Mouse (Mus musculus) kidney, embryonic 16.5 days (tissue): Measurements from ENCODE around the gene Gm10521. TPM values are rescaled to one million over a fixed set of nuclear protein-coding genes. Genes with fewer than 3 reads are reported as not detected.

Experiments
- ATAC-seq: fragments of 200-750 bp; cut with Nextera tagmentation; 2 replicates; pipeline ENCODE4 v1.8.0; 2017; ENCODE audit warnings: moderate TSS enrichment; ENCODE audit not compliant: low FRiP score, low TSS enrichment
- H3K27ac ChIP-seq: fragments of 300-500 bp; sonication (generic); 2 replicates; pipeline ENCODE4 v1.5.1; 2014; ENCODE audit warnings: low read length
- H3K27me3 ChIP-seq: fragments of 300-500 bp; sonication (generic); 2 replicates; pipeline ENCODE4 v1.6.1; 2014; ENCODE audit warnings: low read length, control low read depth, mixed read lengths; ENCODE audit not compliant: insufficient read depth
- H3K36me3 ChIP-seq: fragments of 300-500 bp; sonication (generic); 2 replicates; pipeline ENCODE4 v1.6.1; 2014; ENCODE audit warnings: low read length, control low read depth, mixed read lengths; ENCODE audit not compliant: insufficient read depth
- H3K4me1 ChIP-seq: fragments of 300-500 bp; sonication (generic); 2 replicates; pipeline ENCODE4 v1.6.1; 2014; ENCODE audit warnings: low read length, control low read depth, mixed read lengths; ENCODE audit not compliant: insufficient read depth
- H3K4me2 ChIP-seq: fragments of 300-500 bp; sonication (generic); replicated peaks from 2 replicates; pipeline ENCODE4 v1.6.1; 2014; ENCODE audit warnings: low read depth, low read length
- H3K4me3 ChIP-seq: fragments of 300-500 bp; sonication (generic); 2 replicates; pipeline ENCODE4 v1.5.1; 2014; ENCODE audit warnings: mild to moderate bottlenecking, low read length
- H3K9ac ChIP-seq: fragments of 300-500 bp; sonication (generic); replicated peaks from 2 replicates; pipeline ENCODE4 v1.6.1; 2014; ENCODE audit warnings: low read length
- H3K9me3 ChIP-seq: fragments of 300-500 bp; sonication (generic); 2 replicates; pipeline ENCODE4 v1.6.1; 2016; ENCODE audit warnings: low read length, control low read depth
- WGBS: fragments of 180-500 bp; shearing (Covaris S2); extraction: QIAGEN DNeasy Blood & Tissue Kit; methylation state at CpG from one replicate; pipeline ENCODE4 v1.1.7; 2014; 5-methylcytosine and 5-hydroxymethylcytosine counted together
- polyA plus RNA-seq: library from polyadenylated mRNA; unstranded; fragments of >200 nt; fragmentation: Nextera tagmentation; extraction: Ambion mirVana; gene quantifications from 2 replicates; pipeline ENCODE4 v1.2.1, GENCODE M21; 2015

Gm10521 gene
- polyA plus RNA-seq, 1 experiment from 2014 or later, result not detected

DNA sequence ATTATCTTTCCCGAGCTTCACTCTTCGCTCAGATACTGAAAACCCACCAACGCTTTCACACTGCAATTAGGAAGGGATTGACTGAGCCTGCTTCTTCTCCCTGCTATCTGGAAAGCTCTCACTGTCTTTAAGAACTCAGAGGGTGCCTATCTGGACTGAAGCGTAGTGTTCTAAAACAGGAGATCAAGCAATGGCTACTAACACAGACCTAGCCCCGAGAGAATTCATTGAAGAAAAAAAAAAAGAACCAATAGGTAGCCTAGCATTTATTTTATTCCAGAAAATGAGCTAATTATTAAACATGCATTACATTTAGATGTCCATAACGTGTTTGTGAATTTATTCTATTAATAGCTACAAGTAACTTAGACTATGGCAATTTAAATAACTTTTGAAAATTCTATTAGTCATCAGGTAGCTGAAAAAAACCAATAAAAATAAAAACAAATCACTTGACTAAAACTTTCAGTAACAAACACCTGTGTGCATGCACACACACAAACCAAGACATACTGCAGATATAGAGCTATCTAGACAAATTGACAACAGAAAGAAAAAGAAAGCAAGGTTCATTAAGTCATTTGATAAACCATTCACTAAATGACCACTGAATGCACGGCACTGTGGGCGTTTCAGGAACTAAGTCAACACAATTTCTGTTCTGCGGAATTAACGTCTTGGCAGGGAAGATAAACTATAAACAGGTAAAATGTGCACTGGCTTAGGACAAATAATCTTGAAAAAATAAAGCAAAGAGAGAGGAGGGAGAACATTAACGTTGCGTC lies 22.9 kb downstream of the Gm10521 start:
- H3K4me3 ChIP-seq, result no peak overlapping the region
- no peaks in the 10 kb centered on the region for H3K27me3 ChIP-seq
- no peak overlapping the region for H3K4me2 ChIP-seq
- H3K9me3 ChIP-seq, result no peaks in the 10 kb centered on the region
- H3K27ac ChIP-seq, result no peak overlapping the region
- H3K36me3 ChIP-seq, result no peaks in the 10 kb centered on the region
- no peaks in the 10 kb centered on the region for H3K4me1 ChIP-seq
- ATAC-seq, result no peak
- WGBS, result 80% methylated on average over 12 of the region's 12 CpGs
- H3K9ac ChIP-seq, result no peak overlapping the region

DNA sequence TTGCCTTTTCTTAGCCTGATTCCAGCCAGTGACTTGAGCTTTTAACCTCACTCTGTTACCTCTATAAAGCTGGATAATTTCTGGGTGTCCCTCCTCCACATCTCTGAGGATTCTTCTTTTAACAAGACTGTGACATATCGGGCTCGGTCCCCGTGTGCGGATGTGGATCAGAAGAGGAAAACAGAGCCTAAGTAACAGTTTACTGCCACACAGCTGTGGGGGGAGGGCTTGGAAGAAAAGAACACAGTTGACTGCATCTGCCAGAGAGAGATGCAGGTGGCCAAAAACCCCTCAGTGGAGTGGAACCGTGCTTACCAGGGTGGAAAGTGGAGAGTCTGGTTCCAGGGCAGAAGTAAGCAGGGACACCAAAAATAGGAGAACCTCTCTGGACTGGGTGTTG lies 23.7 kb downstream of the Gm10521 start:
- Histone ChIP-seq H3K9me3 (no peaks in the 10 kb centered on the region), H3K4me2 (no peak overlapping the region), H3K9ac (no peak overlapping the region), H3K4me3 (no peak overlapping the region), H3K36me3 (no peaks in the 10 kb centered on the region), H3K27ac (no peak overlapping the region), H3K27me3 (no peaks in the 10 kb centered on the region), H3K4me1 (no peaks in the 10 kb centered on the region)
- ATAC-seq, result peak; percentile 65; the same call in 1 of the 2 replicates
- 33% methylated on average over 5 of the region's 5 CpGs for WGBS

DNA sequence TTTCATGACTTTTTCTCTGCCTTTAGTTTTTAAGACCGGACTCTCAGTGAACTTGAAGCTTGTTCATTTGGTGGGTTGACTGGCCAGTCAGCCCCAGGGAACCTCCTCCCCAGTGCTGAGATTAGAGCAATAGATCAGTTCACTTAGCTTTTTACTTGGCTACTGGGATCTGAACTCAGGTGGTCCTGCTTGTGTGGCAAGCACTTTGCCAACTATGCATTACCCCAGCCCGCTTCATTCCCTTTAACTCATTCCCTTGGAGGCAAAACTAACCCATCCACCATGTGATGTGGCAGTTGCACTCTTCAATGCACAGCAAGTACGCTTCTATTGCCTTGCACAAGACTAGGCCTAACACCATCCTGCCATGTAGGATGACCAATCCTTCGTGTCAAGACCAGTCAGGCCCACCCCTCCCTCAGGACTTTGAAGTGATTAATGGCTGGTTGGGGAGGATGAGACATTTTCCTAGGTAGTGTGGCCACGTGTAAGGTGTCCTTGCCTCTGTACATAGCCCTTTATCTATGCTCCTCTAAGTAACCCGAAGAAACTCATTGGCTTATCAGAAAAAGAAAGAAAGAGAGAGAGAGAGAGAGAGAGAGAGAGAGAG lies 24.5 kb downstream of the Gm10521 start:
- Histone ChIP-seq H3K9me3 (no peaks in the 10 kb centered on the region), H3K36me3 (no peaks in the 10 kb centered on the region), H3K4me3 (no peak overlapping the region), H3K4me1 (no peaks in the 10 kb centered on the region), H3K4me2 (no peak overlapping the region), H3K27me3 (no peaks in the 10 kb centered on the region), H3K9ac (no peak overlapping the region), H3K27ac (no peak overlapping the region)
- 72% methylated on average over 6 of the region's 6 CpGs for WGBS
- ATAC-seq, result no peak

DNA sequence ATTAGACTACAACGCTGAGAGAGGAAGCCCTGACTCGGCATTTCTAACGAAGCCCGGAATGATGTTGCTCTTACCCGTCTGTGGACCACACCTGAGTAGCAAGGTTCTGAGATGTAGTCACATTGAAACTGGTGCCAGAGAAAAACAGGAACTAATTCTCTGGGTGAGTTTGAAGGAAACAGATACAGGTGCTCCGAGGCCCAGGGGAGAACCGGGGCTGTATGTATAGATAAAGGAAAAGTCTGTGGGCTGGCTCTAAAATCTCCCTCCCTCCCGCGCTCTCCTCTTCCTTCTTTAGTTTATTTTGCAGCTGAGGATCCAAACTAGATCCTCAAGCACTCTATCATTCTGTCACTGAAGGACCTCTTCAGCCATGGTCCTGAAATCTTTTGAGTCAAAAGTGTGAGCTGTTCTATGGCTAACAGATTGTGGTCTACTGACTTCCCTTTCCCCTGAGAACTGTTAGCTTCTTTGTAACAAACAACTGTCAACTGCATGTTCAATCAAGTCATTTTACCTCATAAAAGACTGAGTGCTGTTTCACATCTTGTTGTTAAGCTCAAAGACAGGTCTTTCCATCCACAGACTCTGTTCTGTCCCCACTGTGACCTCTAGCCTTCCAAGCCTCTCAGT lies 25.6 kb downstream of the Gm10521 start:
- ATAC-seq, result no peak
- H3K4me1 ChIP-seq, result no peaks in the 10 kb centered on the region
- 71% methylated on average over 9 of the region's 9 CpGs for WGBS

DNA sequence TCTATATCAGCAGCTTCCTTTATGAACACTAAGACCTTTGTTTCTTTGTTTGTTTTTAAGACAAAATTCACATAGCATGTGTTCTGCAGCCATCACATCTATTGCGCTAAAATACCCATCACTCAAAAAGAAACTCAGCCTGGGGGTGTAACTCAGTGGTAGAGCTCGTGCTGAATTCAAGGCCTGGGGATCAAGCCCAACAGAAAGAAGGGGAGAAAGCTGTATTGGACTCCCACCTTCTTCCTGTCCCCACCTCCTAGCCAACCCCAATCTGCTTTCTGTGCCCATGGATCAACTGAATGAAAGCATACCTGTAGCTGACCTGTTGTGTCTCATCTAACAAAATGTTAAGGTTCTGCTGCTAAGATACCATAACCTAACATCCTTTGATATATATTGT lies 26.2 kb downstream of the Gm10521 start:
- Histone ChIP-seq H3K9ac (no peak overlapping the region), H3K27ac (no peak overlapping the region), H3K4me2 (no peak overlapping the region), H3K36me3 (no peaks in the 10 kb centered on the region), H3K27me3 (no peaks in the 10 kb centered on the region), H3K9me3 (no peaks in the 10 kb centered on the region), H3K4me1 (no peaks in the 10 kb centered on the region), H3K4me3 (no peak overlapping the region)
- WGBS, result 65% methylated on average over 2 of the region's 2 CpGs
- ATAC-seq, result no peak

More for the DNA sequence above, 25.6 kb downstream of the Gm10521 start:
- Histone ChIP-seq H3K4me3 (no peak overlapping the region), H3K9me3 (no peaks in the 10 kb centered on the region), H3K9ac (no peak overlapping the region), H3K27ac (no peak overlapping the region), H3K4me2 (no peak overlapping the region), H3K36me3 (no peaks in the 10 kb centered on the region), H3K27me3 (no peaks in the 10 kb centered on the region)

DNA sequence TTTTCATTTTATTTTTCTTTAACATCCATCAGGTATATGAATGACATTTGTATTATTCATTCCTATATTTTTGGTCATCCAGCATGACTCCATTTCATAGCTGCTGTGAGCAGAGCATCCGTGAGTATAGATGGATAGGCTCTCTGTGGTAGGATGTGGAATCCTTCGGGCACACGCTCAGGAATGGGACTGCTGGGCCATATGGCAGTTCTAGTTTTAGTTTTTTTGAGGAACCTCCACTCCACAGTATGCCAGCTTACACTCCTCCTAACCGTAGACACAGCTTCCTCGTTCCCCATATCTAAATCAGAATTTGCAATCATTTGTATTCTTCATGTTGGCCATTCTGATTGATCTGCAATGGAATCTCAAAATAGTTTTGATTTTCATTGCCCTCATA lies 27.4 kb downstream of the Gm10521 start:
- no peaks in the 10 kb centered on the region for H3K27me3 ChIP-seq
- no peaks in the 10 kb centered on the region for H3K36me3 ChIP-seq
- no peak overlapping the region for H3K4me2 ChIP-seq
- H3K4me3 ChIP-seq, result no peak overlapping the region
- no peaks in the 10 kb centered on the region for H3K9me3 ChIP-seq
- no peaks in the 10 kb centered on the region for H3K4me1 ChIP-seq
- 92% methylated on average over 5 of the region's 5 CpGs for WGBS
- H3K27ac ChIP-seq, result no peak overlapping the region
- no peak for ATAC-seq
- H3K9ac ChIP-seq, result no peak overlapping the region

DNA sequence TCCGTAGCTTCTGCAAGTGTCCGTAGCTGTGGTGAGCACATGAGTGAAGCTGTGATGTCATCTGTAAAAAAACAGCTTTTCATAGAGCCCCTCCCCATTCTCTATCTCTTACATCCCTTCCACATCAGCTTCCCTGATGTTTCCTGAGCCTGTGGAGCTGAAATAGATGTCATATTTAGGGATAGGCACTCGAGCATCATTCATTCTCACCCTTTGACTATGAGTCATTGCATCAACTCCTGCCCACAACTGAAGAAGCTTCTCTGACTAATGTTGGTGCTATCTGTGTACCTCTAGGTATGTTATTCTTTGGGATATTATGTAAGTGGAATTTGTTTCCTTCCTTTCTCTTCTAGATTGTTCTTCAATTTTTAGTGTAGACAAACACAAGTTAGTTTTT lies 29.4 kb downstream of the Gm10521 start:
- H3K4me2 ChIP-seq, result no peak overlapping the region

DNA sequence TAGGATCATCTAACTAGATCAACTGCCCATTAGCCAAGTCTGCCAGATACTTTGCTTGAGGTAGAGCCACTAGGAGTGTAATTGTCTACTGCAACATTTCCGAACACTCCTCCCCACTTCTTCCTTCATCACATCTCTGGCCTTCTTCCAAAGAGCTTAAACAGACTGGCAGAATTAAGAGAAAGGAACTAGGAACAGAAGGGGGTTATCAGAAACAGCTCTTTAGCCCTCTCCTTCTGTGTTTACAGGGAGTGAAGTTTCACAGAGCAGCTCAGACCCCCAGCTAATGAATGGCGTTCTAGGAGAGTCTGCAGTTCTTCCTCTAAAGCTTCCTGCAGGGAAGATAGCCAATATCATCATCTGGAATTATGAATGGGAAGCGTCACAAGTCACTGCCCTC lies 38.4 kb downstream of the Gm10521 start:
- 55% methylated on average over 3 of the region's 3 CpGs for WGBS
- no peaks in the 10 kb centered on the region for H3K4me1 ChIP-seq
- no peak overlapping the region for H3K4me2 ChIP-seq
- H3K27me3 ChIP-seq, result no peaks in the 10 kb centered on the region
- no peak overlapping the region for H3K27ac ChIP-seq
- no peaks in the 10 kb centered on the region for H3K36me3 ChIP-seq
- H3K9me3 ChIP-seq, result no peaks in the 10 kb centered on the region
- no peak for ATAC-seq
- H3K9ac ChIP-seq, result no peak overlapping the region
- H3K4me3 ChIP-seq, result no peak overlapping the region

More for the DNA sequence above, 29.4 kb downstream of the Gm10521 start:
- Histone ChIP-seq H3K9ac (no peak overlapping the region), H3K27me3 (no peaks in the 10 kb centered on the region), H3K36me3 (no peaks in the 10 kb centered on the region), H3K9me3 (no peaks in the 10 kb centered on the region), H3K4me3 (no peak overlapping the region), H3K27ac (no peak overlapping the region), H3K4me1 (no peaks in the 10 kb centered on the region)
- ATAC-seq, result no peak
- 76% methylated on average over 3 of the region's 3 CpGs for WGBS

DNA sequence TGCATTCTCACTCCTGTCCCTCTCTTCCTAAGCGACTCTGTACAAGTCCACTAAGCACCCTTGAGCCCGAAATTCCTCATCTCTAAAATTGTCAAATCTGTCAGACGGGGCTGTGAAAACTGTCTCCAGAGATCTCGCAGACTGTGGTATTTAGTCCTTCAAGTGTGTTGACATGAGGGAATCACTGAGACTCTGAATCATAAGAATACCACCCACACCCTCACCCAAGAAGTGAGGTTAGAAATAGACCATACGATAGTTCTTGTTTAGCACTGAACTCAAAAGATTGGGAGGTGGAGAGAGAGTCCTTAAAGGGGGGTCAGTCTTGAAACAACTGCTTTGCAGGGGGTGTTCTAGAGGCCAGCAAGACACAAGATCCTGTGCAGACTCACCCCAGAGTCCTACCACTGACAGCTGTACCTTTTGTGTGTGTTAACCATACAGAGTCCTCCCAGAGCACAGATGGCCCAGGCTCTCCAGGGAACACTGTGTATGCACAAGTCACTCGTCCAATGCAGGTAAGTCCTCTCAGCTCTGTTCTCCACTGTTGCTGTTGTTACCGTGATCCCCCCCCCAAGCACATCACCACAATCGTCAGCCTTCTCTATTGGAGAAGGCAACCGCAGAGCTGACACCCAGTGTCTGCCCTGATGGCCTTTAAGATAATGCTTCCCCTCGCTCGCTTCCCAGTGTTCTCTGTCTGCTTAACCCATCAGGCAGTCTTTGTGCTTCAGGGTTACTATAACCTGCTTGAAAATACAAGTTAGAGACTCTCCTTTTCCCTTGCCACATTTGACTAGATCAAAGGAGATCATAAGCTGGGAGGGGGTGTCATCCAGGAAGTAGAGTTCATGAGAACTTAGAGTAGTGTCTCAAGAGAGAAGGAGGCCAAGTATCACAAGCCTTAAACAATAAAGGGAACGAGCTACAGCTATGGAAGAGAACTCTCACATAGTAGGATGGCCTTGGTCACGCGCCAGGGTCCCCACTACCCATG lies 43.8 kb downstream of the Gm10521 start:
- Histone ChIP-seq H3K27me3 (no peaks in the 10 kb centered on the region), H3K4me1 (no peaks in the 10 kb centered on the region), H3K9ac (no peak overlapping the region), H3K4me2 (no peak overlapping the region), H3K9me3 (no peaks in the 10 kb centered on the region), H3K27ac (no peak overlapping the region), H3K4me3 (no peak overlapping the region), H3K36me3 (no peaks in the 10 kb centered on the region)
- WGBS, result 80% methylated on average over 14 of the region's 14 CpGs
- no peak for ATAC-seq
